Mouse (Mus musculus) forebrain, embryonic 12.5 days (tissue): ENCODE results near the gene Ptp4a2. TPM values are rescaled to one million over a fixed set of nuclear protein-coding genes. Genes with fewer than 3 reads are reported as not detected.
"Not testable (repeated sequence)": the region's sequence is repeated elsewhere in the genome, so short reads cannot be mapped to it uniquely, and the experiment has no call there.

ENCODE experiments used
- ATAC-seq: fragments of 200-750 bp; cut with Nextera tagmentation; 2 replicates; pipeline ENCODE4 v1.8.0; 2017; ENCODE audit warnings: moderate TSS enrichment; ENCODE audit not compliant: low FRiP score
- H3K27ac ChIP-seq: fragments of 300-500 bp; sonication (generic); 2 replicates; pipeline ENCODE4 v1.5.1; 2016; ENCODE audit warnings: mild to moderate bottlenecking
- H3K27me3 ChIP-seq: fragments of 300-500 bp; sonication (generic); 2 replicates; pipeline ENCODE4 v1.6.1; 2016; ENCODE audit warnings: mild to moderate bottlenecking
- H3K36me3 ChIP-seq: fragments of 300-500 bp; sonication (generic); replicated peaks from 2 replicates; pipeline ENCODE4 v1.6.1; 2016; ENCODE audit warnings: mild to moderate bottlenecking
- H3K4me1 ChIP-seq: fragments of 300-500 bp; sonication (generic); 2 replicates; pipeline ENCODE4 v1.6.1; 2016
- H3K4me2 ChIP-seq: fragments of 300-500 bp; sonication (generic); 2 replicates; pipeline ENCODE4 v1.6.1; 2016; ENCODE audit warnings: mild to moderate bottlenecking, moderate library complexity
- H3K4me3 ChIP-seq: fragments of 300-500 bp; sonication (generic); replicated peaks from 2 replicates; pipeline ENCODE4 v1.5.1; 2016; ENCODE audit warnings: mild to moderate bottlenecking
- H3K9ac ChIP-seq: fragments of 300-500 bp; sonication (generic); 2 replicates; pipeline ENCODE4 v1.6.1; 2016; ENCODE audit warnings: mild to moderate bottlenecking
- H3K9me3 ChIP-seq: fragments of 300-500 bp; sonication (generic); 2 replicates; pipeline ENCODE4 v1.6.1; 2016
- WGBS: fragments of 180-500 bp; shearing (Covaris S2); methylation state at CpG from one replicate; pipeline ENCODE4 v1.1.7; 2016; 5-methylcytosine and 5-hydroxymethylcytosine counted together
- polyA plus RNA-seq: library from polyadenylated mRNA; unstranded; fragments of >200 nt; fragmentation: Nextera tagmentation; extraction: Ambion mirVana; gene quantifications from 2 replicates; pipeline ENCODE4 v1.2.1, GENCODE M21; 2016

Ptp4a2 gene
- polyA plus RNA-seq: 375 and 407 TPM in 2 replicates

DNA sequence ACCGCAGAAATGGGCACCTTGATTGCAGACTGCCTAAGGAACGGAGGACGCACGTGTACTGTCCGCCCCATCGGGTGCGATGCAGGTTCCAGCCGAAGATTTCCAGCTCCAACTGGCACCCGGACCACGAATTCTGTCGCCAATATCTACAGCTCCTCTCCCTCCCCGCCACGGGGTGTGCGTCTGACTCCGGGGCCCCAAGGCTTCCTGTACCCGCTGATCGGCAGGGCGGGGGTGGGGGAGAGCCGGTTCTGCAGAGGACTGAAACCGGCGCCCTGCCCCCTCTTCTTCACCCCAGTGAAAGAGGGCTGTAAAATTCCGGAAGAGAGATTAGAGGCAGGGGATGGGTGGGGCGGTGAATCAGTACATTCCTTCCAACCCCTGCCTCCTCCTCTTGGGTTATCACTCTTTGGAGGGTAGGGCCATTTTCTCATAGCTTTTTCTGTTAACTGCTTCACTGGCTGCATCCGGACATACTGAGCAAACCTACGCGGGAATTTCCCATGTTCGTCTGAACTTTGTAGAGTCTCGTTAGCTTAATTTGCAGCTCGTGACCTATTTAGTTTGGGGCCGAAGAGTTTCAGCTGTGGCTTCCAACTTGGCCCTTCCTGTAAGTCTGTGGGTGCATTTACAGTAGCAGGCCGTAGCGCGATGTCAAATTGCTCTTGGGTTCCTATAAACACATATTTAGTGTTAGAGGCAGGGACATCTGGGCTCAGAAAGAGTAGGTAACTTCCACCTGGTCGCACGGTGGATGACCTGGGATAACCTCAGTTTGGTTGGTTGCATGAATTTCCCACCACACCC, at the start of gene Ptp4a2:
TSS of gene Ptp4a2 (plus strand) at position 422 of the 807 bp plus-strand sequence.
- ATAC-seq: no peak
- 23% methylated on average over 35 of the region's 35 CpGs for WGBS
- no peaks in the 10 kb centered on the region for H3K36me3 ChIP-seq

GRCm38 (mm10) chr4:129761606-129762005, 49.4 kb upstream of the Ptp4a2 start:
- no peak for ATAC-seq
- Histone ChIP-seq H3K27ac (no peak overlapping the region), H3K9me3 (no peaks in the 10 kb centered on the region), H3K27me3 (no peaks in the 10 kb centered on the region), H3K4me3 (no peak overlapping the region), H3K36me3 (no peaks in the 10 kb centered on the region), H3K4me1 (no peaks in the 10 kb centered on the region), H3K9ac (no peak overlapping the region), H3K4me2 (no peak overlapping the region)
- 93% methylated on average over 12 of the region's 12 CpGs for whole genome bisulfite sequencing

More for the DNA sequence above, at the start of gene Ptp4a2:
- peak within 1 kb of the TSS; percentile 44 for H3K9ac ChIP-seq
- H3K9me3 ChIP-seq: no peaks in the 10 kb centered on the region
- peak within 1 kb of the TSS; percentile 57 for H3K4me2 ChIP-seq
- H3K27me3 ChIP-seq: peaks cover 24% of the 10 kb centered on the region; the same call in 1 of the 2 replicates
- H3K27ac ChIP-seq: no peak within 1 kb of the TSS
- H3K4me1 ChIP-seq: peaks cover 9% of the 10 kb centered on the region
- peak within 1 kb of the TSS; percentile 34 for H3K4me3 ChIP-seq

- not testable (repeated sequence) for H3K36me3 ChIP-seq, H3K9me3 ChIP-seq, H3K9ac ChIP-seq, H3K4me3 ChIP-seq, ATAC-seq, H3K4me2 ChIP-seq, H3K27me3 ChIP-seq, H3K27ac ChIP-seq, H3K4me1 ChIP-seq
- 87% methylated on average over 1 of the region's 1 CpGs for WGBS
Measured at GRCm38 (mm10) chr4:129762496-129762895, 48.5 kb upstream of the Ptp4a2 start.

DNA sequence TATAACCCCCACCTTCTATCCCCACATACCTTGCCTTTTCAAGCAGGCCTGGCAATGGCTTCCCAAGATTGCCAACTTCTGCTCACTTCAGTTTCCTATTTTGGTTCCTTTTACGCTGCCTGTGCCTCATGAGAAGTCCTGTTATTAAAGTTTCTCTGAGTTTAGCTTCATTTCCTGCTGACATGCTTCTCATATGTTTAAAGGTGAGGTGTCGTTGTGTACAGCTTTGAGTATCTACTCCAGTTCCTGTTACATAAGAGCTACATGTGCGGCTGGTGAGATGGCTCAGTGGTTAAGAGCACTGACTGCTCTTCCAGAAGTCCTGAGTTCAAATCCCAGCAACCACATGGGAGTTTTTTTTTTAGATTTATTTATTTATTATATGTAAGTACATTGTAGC, 45.7 kb upstream of the Ptp4a2 start:
- H3K4me2 ChIP-seq: no peak overlapping the region
- H3K4me3 ChIP-seq: no peak overlapping the region
- H3K9me3 ChIP-seq: no peaks in the 10 kb centered on the region
- ATAC-seq: no peak
- peaks cover 4% of the 10 kb centered on the region; the same call in 1 of the 2 replicates for H3K27me3 ChIP-seq
- no peaks in the 10 kb centered on the region for H3K4me1 ChIP-seq
- H3K9ac ChIP-seq: no peak overlapping the region
- WGBS: 89% methylated on average over 3 of the region's 3 CpGs
- no peaks in the 10 kb centered on the region for H3K36me3 ChIP-seq
- H3K27ac ChIP-seq: no peak overlapping the region

DNA sequence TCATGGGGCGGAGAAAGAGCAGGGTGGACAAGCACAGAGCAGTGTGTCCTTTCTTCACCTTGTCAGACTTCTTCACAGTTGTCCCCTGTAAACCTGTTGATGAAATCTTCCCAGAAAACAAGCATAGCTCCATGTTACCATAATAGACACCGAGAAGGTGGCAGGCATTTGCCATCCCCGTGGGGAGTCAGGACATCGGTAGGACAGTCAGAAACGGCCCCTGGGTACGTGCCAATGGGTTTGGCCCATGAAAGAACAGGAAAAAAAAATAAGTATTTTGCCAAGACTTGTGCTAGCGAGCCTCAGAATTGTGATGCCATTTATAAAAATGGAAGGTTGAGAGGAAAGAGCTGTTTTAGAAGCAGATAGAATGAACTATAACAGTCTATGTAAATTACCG, 43.2 kb upstream of the Ptp4a2 start:
- Histone ChIP-seq H3K9me3 (no peaks in the 10 kb centered on the region), H3K27me3 (peaks cover 17% of the 10 kb centered on the region), H3K4me1 (peaks cover 16% of the 10 kb centered on the region), H3K36me3 (no peaks in the 10 kb centered on the region), H3K27ac (no peak overlapping the region), H3K4me3 (no peak overlapping the region), H3K9ac (no peak overlapping the region), H3K4me2 (no peak overlapping the region)
- no peak for ATAC-seq
- 87% methylated on average over 8 of the region's 8 CpGs for WGBS

GRCm38 (mm10) chr4:129768742-129769141, 42.3 kb upstream of the Ptp4a2 start:
- WGBS: 92% methylated on average over 3 of the region's 3 CpGs
- H3K9me3 ChIP-seq, H3K4me2 ChIP-seq, H3K27ac ChIP-seq, ATAC-seq, H3K4me3 ChIP-seq, H3K9ac ChIP-seq, H3K36me3 ChIP-seq: not testable (repeated sequence)
- peaks cover 21% of the 10 kb centered on the region for H3K27me3 ChIP-seq
- H3K4me1 ChIP-seq: peaks cover 16% of the 10 kb centered on the region

- Histone ChIP-seq H3K4me3 (no peak overlapping the region), H3K27ac (no peak overlapping the region), H3K4me2 (no peak overlapping the region), H3K9ac (no peak overlapping the region), H3K9me3 (no peaks in the 10 kb centered on the region), H3K36me3 (no peaks in the 10 kb centered on the region), H3K27me3 (peaks cover 21% of the 10 kb centered on the region), H3K4me1 (peaks cover 24% of the 10 kb centered on the region)
- ATAC-seq: no peak
- 66% methylated on average over 6 of the region's 6 CpGs for WGBS
Measured at GRCm38 (mm10) chr4:129770600-129770999, 40.4 kb upstream of the Ptp4a2 start.

DNA sequence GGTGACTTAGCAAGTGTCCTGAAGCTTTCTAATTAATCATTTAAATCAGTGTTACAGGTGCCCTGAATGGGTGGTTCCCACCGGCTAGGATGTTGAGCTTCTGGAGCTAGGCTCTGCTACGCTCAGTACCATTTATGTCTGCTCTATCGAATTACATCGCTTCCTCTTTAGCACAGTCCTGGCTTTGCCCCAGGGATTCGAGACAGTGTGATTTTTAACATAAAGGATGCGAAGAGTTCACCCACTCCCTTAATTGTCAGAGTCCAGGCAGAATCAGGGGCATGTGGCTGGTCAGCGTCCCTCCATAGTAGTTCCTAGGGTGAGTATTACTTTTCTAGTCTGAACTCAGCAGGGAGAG, 39.7 kb upstream of the Ptp4a2 start:
- H3K36me3 ChIP-seq: no peaks in the 10 kb centered on the region
- no peak overlapping the region for H3K9ac ChIP-seq
- H3K4me3 ChIP-seq: no peak overlapping the region; the same call in 1 of the 2 replicates

GRCm38 (mm10) chr4:129771672-129772521, 39.1 kb upstream of the Ptp4a2 start:
- 2% methylated on average over 21 of the region's 21 CpGs for WGBS
- peak overlapping the region; percentile 33; the same call in 1 of the 2 replicates for H3K9ac ChIP-seq
- H3K4me2 ChIP-seq: peak overlapping the region; percentile 35
- peaks cover 21% of the 10 kb centered on the region for H3K27me3 ChIP-seq
- no peaks in the 10 kb centered on the region for H3K36me3 ChIP-seq
- no peaks in the 10 kb centered on the region for H3K9me3 ChIP-seq
- peaks cover 26% of the 10 kb centered on the region for H3K4me1 ChIP-seq
- peak overlapping the region; percentile 69 for H3K27ac ChIP-seq
- ATAC-seq: peak; percentile 27
- peak overlapping the region; percentile 8; the same call in 1 of the 2 replicates for H3K4me3 ChIP-seq

More for the DNA sequence above, 39.7 kb upstream of the Ptp4a2 start:
- peak overlapping the region; percentile 69 for H3K27ac ChIP-seq
- H3K4me2 ChIP-seq: peak overlapping the region; percentile 35
- peaks cover 21% of the 10 kb centered on the region for H3K27me3 ChIP-seq
- WGBS: 26% methylated on average over 7 of the region's 7 CpGs
- H3K4me1 ChIP-seq: peaks cover 26% of the 10 kb centered on the region
- no peak for ATAC-seq
- H3K9me3 ChIP-seq: no peaks in the 10 kb centered on the region

DNA sequence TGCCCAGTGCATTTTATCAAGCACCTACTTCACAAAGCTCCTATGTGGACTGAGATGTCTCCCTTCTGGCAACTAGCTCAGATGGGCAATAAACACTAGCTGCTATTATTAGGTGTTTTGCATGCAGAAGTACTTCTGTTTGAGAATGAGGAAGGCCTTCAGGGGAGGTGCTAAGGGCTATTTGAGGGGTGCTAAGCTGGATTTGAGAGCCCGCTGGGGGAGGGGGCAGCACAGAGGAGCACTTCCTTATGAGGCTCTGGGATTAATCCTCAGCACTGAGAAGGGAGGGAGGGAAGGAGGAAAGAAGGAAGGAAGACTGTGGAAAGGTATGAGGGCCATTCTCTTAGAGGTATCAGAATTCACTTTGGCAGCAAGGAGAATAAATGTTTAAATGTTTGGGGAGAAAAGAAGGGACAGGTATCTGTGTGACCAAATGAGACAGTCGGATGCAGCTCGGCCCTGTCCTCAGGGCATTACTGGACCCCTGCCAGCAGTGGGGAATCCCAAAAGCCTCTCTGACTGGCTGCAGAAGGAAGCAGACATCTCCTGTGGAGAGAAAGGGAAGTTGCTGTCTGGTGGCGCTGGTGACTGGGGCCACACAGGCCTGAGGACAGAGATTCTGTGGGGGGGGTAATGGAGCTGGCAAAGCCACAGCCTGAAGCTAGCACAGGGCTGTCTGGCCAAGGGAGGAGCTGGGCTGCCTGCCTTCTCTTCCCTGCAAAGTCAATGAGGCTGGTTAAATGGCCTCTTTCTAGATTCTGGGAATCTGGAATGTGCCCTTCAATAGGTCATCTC, 28.9 kb upstream of the Ptp4a2 start:
- Histone ChIP-seq H3K4me2 (no peak overlapping the region), H3K36me3 (no peaks in the 10 kb centered on the region), H3K27ac (0 out of 2 replicates have a peak overlapping the region, but pooled peaks have one; percentile 25), H3K27me3 (no peaks in the 10 kb centered on the region), H3K9me3 (no peaks in the 10 kb centered on the region), H3K4me3 (no peak overlapping the region), H3K4me1 (peaks cover 13% of the 10 kb centered on the region), H3K9ac (no peak overlapping the region)
- ATAC-seq: no peak
- WGBS: 15% methylated on average over 4 of the region's 4 CpGs

- no peak for ATAC-seq
- Histone ChIP-seq H3K9ac (no peak overlapping the region), H3K4me2 (no peak overlapping the region), H3K9me3 (no peaks in the 10 kb centered on the region), H3K4me3 (no peak overlapping the region), H3K27me3 (no peaks in the 10 kb centered on the region), H3K27ac (0 out of 2 replicates have a peak overlapping the region, but pooled peaks have one; percentile 25), H3K4me1 (peaks cover 13% of the 10 kb centered on the region), H3K36me3 (no peaks in the 10 kb centered on the region)
- 36% methylated on average over 3 of the region's 3 CpGs for WGBS
Measured at GRCm38 (mm10) chr4:129782857-129783331, 28.1 kb upstream of the Ptp4a2 start.
